Mouse (Mus musculus): Measurements from ENCODE around the gene Olfr281. TPM values are rescaled to one million over a fixed set of nuclear protein-coding genes. Genes with fewer than 3 reads are reported as not detected.

Gene Olfr281
- polyA plus RNA-seq, 1 experiment from 2014 or later, result not detected

DNA sequence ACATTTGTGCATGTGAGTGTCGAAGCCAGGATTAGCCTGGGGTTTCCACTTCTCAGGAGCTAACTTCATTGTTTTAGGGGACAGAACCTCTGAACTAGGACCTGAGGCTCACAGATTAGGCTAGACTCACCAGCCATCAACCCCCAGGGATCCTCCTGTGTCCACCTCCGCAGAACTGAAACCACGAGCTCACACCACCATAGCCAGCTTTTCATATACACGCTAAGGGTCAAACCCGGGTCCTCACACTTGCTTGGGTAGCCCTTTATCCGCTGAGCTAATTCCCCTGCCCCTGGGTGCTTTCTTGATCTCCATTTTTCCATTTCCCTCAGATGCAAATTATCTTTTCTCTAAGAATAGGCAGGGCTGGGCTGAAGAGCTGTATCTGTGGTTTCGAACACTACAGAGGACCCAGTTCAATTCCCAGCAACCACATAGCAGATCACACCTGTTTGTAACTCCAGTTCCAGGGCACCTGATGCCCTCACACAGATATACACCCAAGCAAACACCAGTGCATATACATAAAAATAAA, 27.2 kb downstream of the Olfr281 start:
- H3K9ac ChIP-seq (ENCODE audit: low read depth, low read length), result no peak overlapping the region
- TF ChIP-seq CTCF (IDR thresholded peaks at IDR 0.05; ENCODE audit: low read depth), result no peak
- WGBS, result 75% methylated on average over 7 of the region's 7 CpGs
- H3K27me3 ChIP-seq (replicated peaks; ENCODE audit: control insufficient read depth, insufficient read depth, low read length), result 0 out of 2 replicates have a peak, but pooled peaks cover 3% of the 10 kb centered on the region
- no peak for ATAC-seq
- no peaks in the 10 kb centered on the region for H3K36me3 ChIP-seq (ENCODE audit: control insufficient read depth, insufficient read depth)
- H3K27ac ChIP-seq (ENCODE audit: low read depth, low read length), result no peak overlapping the region
- no peak overlapping the region for H3K4me3 ChIP-seq (ENCODE audit: low read depth, low read length)
- no peak overlapping the region for H3K4me2 ChIP-seq (replicated peaks; ENCODE audit: low read depth)
- H3K9me3 ChIP-seq (ENCODE audit: control insufficient read depth), result no peaks in the 10 kb centered on the region
- no peaks in the 10 kb centered on the region for H3K4me1 ChIP-seq (replicated peaks; ENCODE audit: control insufficient read depth, insufficient read depth, low read length)

DNA sequence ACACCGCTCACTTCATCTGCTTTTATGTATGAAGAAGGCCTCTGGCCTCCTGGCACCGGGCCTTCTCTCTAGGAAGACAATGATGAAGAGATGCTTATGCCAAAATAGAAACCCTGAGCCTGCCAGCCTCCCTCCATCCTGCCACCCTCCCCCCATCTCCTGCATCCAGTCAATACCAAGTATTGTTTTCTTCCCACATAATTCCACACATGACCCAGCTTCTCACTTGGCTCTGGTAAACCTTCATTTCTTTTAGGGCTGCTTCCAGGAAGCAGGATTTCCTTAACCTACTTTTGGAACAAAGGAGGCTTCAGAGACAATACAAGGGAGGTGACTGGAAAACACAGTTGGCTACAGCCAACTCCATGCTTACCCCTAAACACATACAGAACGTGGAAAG, 30.3 kb downstream of the Olfr281 start, which contains the start of gene Lalba:
Gene Lalba, minus strand, starts transcription at position 21 of the 400 bp plus-strand sequence.
- Histone ChIP-seq H3K27ac (ENCODE audit: low read depth, low read length) (no peak within 1 kb of the TSS), H3K9ac (ENCODE audit: low read depth, low read length) (no peak within 1 kb of the TSS), H3K4me3 (ENCODE audit: low read depth, low read length) (no peak within 1 kb of the TSS), H3K9me3 (ENCODE audit: control insufficient read depth) (no peaks in the 10 kb centered on the region), H3K4me1 (replicated peaks; ENCODE audit: control insufficient read depth, insufficient read depth, low read length) (no peaks in the 10 kb centered on the region), H3K36me3 (ENCODE audit: control insufficient read depth, insufficient read depth) (no peaks in the 10 kb centered on the region), H3K27me3 (replicated peaks; ENCODE audit: control insufficient read depth, insufficient read depth, low read length) (0 out of 2 replicates have a peak, but pooled peaks cover 3% of the 10 kb centered on the region), H3K4me2 (replicated peaks; ENCODE audit: low read depth) (no peak within 1 kb of the TSS)
- no peak for TF ChIP-seq CTCF (IDR thresholded peaks at IDR 0.05; ENCODE audit: low read depth)
- 51% methylated on average over 3 of the region's 3 CpGs for WGBS
- no peak for ATAC-seq

DNA sequence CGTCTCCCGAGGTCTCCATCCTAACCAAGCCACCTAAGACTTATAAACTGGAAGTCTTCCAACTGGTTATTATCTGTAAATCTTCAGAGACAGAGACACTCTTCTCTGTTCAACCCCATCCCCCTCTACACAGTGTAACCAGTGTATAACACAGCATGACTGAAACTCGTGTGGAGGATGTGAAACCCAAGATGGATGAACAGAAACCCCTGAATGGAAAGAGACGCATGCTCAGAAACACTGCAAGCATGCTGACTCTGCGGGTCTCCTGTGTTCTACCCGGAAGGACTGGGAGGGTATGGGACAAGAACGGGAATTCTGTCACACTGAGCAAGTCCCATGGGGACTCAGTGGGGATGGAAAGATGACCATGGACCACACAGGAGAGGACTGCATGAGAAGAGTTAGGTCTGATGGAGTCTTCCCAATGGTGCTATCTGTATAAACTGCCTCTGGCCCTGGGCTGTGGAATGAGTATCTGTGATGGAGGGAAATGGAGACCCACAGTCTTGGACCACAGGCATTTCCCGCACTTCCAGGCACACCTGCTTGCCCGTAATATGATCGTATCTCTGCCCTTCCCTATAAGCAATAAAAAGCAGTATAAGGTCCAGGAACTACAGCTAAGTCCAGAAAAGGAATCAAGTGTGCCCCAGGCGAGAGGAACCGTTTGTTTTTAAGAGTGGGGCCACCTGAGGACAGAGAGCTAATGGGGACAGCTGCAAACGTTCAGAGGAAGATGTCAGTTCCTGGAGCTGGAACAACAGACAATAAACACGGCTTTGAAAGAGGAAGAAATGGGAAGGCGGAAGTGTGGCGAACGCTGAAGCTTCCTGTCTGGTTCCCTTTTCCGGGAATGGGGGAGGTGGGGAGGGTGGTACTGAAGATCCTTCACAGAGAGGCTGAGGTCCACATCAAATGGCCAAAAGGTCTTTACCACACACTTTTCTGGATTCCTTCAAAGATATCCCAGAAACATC, 31.8 kb downstream of the Olfr281 start:
- Histone ChIP-seq H3K9ac (ENCODE audit: low read depth, low read length) (no peak overlapping the region), H3K4me3 (ENCODE audit: low read depth, low read length) (no peak overlapping the region), H3K36me3 (ENCODE audit: control insufficient read depth, insufficient read depth) (no peaks in the 10 kb centered on the region), H3K27me3 (replicated peaks; ENCODE audit: control insufficient read depth, insufficient read depth, low read length) (no peaks in the 10 kb centered on the region), H3K9me3 (ENCODE audit: control insufficient read depth) (no peaks in the 10 kb centered on the region), H3K4me1 (replicated peaks; ENCODE audit: control insufficient read depth, insufficient read depth, low read length) (no peaks in the 10 kb centered on the region), H3K4me2 (replicated peaks; ENCODE audit: low read depth) (0 out of 2 replicates have a peak overlapping the region, but pooled peaks have one; percentile 21), H3K27ac (ENCODE audit: low read depth, low read length) (peak overlapping the region; percentile 35; the same call in 1 of the 2 replicates)
- ATAC-seq, result peak; percentile 43; the same call in 1 of the 2 replicates
- no peak for TF ChIP-seq CTCF (IDR thresholded peaks at IDR 0.05; ENCODE audit: low read depth)
- 49% methylated on average over 18 of the region's 18 CpGs for WGBS

DNA sequence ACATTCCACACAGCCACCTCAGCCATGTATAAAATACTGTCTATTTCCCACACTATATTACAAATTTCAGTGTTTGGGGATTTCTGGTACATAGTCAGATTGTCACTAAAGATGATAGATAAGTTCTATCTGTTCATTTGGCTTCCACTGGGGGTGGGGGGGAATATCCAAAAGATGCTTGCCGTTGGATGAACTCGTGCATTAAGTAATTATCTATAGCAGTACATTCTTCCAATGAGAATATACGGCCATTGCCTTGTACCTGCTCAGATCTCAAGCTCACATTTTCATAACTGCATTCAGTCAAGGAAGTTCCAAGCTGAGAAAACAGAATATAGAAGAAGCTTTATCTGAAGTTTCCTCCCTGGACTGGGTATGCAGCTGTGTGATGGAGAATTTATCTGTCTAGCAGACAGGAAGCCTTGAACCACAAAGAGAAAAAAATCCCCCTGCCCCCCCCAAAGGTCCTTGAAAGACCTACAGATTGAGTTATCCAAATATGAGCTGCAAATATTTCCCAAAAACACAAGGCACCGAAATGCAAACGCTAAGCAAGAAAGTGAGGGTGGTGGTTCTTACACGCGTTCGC, 34.1 kb downstream of the Olfr281 start:
- no peaks in the 10 kb centered on the region for H3K4me1 ChIP-seq (replicated peaks; ENCODE audit: control insufficient read depth, insufficient read depth, low read length)
- ATAC-seq, result no peak
- H3K9ac ChIP-seq (ENCODE audit: low read depth, low read length), result no peak overlapping the region
- H3K27ac ChIP-seq (ENCODE audit: low read depth, low read length), result no peak overlapping the region
- no peak for TF ChIP-seq CTCF (IDR thresholded peaks at IDR 0.05; ENCODE audit: low read depth)
- H3K27me3 ChIP-seq (replicated peaks; ENCODE audit: control insufficient read depth, insufficient read depth, low read length), result no peaks in the 10 kb centered on the region
- no peaks in the 10 kb centered on the region for H3K36me3 ChIP-seq (ENCODE audit: control insufficient read depth, insufficient read depth)
- H3K4me3 ChIP-seq (ENCODE audit: low read depth, low read length), result no peak overlapping the region
- 93% methylated on average over 8 of the region's 8 CpGs for WGBS
- no peak overlapping the region for H3K4me2 ChIP-seq (replicated peaks; ENCODE audit: low read depth)
- no peaks in the 10 kb centered on the region for H3K9me3 ChIP-seq (ENCODE audit: control insufficient read depth)

DNA sequence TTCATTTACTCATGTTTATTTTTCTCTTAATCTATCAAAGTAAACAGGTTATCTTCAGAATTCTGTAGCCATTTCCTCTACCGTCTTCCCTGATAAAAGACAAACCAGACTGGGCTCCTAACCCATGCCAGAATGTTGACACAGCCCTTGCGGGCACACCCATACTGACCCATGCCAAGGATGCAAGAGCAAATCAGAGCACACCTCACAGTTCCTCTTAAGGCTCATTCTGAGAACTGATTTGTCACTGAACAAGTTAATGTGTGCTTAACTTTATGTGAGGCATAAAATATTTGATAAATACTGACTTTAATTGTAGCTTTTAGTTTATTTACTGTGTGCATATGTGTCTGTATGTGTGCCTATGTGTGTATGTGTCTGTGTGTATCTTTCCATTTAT, 38.9 kb downstream of the Olfr281 start:
- H3K27ac ChIP-seq (ENCODE audit: low read depth, low read length), result no peak overlapping the region
- no peaks in the 10 kb centered on the region for H3K27me3 ChIP-seq (replicated peaks; ENCODE audit: control insufficient read depth, insufficient read depth, low read length)
- H3K4me1 ChIP-seq (replicated peaks; ENCODE audit: control insufficient read depth, insufficient read depth, low read length), result no peaks in the 10 kb centered on the region
- no peak overlapping the region for H3K9ac ChIP-seq (ENCODE audit: low read depth, low read length)
- no peaks in the 10 kb centered on the region for H3K36me3 ChIP-seq (ENCODE audit: control insufficient read depth, insufficient read depth)
- H3K4me3 ChIP-seq (ENCODE audit: low read depth, low read length), result no peak overlapping the region
- 37% methylated on average over 2 of the region's 2 CpGs for WGBS
- H3K4me2 ChIP-seq (replicated peaks; ENCODE audit: low read depth), result no peak overlapping the region
- TF ChIP-seq CTCF (IDR thresholded peaks at IDR 0.05; ENCODE audit: low read depth), result no peak
- H3K9me3 ChIP-seq (ENCODE audit: control insufficient read depth), result no peaks in the 10 kb centered on the region
- ATAC-seq, result no peak

DNA sequence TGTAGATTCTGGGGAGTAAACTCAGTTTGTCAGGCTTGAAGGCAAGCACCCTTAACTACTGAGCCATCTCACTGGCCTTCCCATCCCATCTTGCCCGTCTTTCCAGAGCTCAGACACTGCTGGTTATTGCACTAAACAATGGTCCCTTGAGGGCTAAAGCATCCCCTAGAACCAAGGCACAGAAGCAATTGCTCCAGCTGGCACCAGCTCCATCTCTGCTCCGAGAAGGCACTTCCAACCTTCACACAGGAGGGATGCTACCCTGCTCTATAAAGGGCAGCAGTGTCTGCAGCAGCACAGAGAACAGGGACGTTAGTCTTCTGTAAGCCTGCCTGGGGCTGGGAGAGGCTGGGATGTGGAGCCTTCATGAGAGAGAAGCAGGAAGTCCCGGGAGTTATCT, 39.7 kb downstream of the Olfr281 start, which contains the start of gene Olfr279:
Gene Olfr279, plus strand, starts transcription at position 301 of the 400 bp plus-strand sequence.
- TF ChIP-seq CTCF (IDR thresholded peaks at IDR 0.05; ENCODE audit: low read depth), result no peak
- Histone ChIP-seq H3K4me3 (ENCODE audit: low read depth, low read length) (no peak within 1 kb of the TSS), H3K4me2 (replicated peaks; ENCODE audit: low read depth) (no peak within 1 kb of the TSS), H3K36me3 (ENCODE audit: control insufficient read depth, insufficient read depth) (no peaks in the 10 kb centered on the region), H3K9ac (ENCODE audit: low read depth, low read length) (no peak within 1 kb of the TSS), H3K27me3 (replicated peaks; ENCODE audit: control insufficient read depth, insufficient read depth, low read length) (no peaks in the 10 kb centered on the region), H3K4me1 (replicated peaks; ENCODE audit: control insufficient read depth, insufficient read depth, low read length) (no peaks in the 10 kb centered on the region), H3K9me3 (ENCODE audit: control insufficient read depth) (no peaks in the 10 kb centered on the region), H3K27ac (ENCODE audit: low read depth, low read length) (no peak within 1 kb of the TSS)
- no peak for ATAC-seq
- 56% methylated on average over 4 of the region's 4 CpGs for WGBS

Measured in intestine, postnatal 0 days (tissue).